Mouse (Mus musculus) midbrain, embryonic 10.5 days (tissue): ENCODE results near the gene Ube3c. TPM values are rescaled to one million over a fixed set of nuclear protein-coding genes. Genes with fewer than 3 reads are reported as not detected.
"Not testable (repeated sequence)": the region's sequence is repeated elsewhere in the genome, so short reads cannot be mapped to it uniquely, and the experiment has no call there.

ENCODE experiments used
- DNase-seq: peaks from one replicate; pipeline ENCODE4 v3.0.0-alpha.2; 2017; ENCODE audit warnings: low spot score
- H3K27ac ChIP-seq: fragments of 300-500 bp; sonication (generic); replicated peaks from 2 replicates; pipeline ENCODE4 v1.5.1; 2016; ENCODE audit warnings: mild to moderate bottlenecking
- H3K27me3 ChIP-seq: fragments of 300-500 bp; sonication (generic); 2 replicates; pipeline ENCODE4 v1.6.1; 2016; ENCODE audit warnings: low read depth, mild to moderate bottlenecking; ENCODE audit not compliant: poor library complexity, severe bottlenecking
- H3K36me3 ChIP-seq: fragments of 300-500 bp; sonication (generic); 2 replicates; pipeline ENCODE4 v1.6.1; 2016; ENCODE audit warnings: mild to moderate bottlenecking, moderate library complexity
- H3K4me1 ChIP-seq: fragments of 300-500 bp; sonication (generic); 2 replicates; pipeline ENCODE4 v1.6.1; 2016
- H3K4me3 ChIP-seq: fragments of 300-500 bp; sonication (generic); 2 replicates; pipeline ENCODE4 v1.5.1; 2016; ENCODE audit warnings: mild to moderate bottlenecking, moderate library complexity
- H3K9me3 ChIP-seq: fragments of 300-500 bp; sonication (generic); replicated peaks from 2 replicates; pipeline ENCODE4 v1.6.1; 2016; ENCODE audit warnings: mild to moderate bottlenecking
- WGBS: fragments of 180-500 bp; shearing (Covaris S2); methylation state at CpG from one replicate; pipeline ENCODE4 v1.1.7; 2016; 5-methylcytosine and 5-hydroxymethylcytosine counted together
- polyA plus RNA-seq: library from polyadenylated mRNA; unstranded; fragments of >200 nt; fragmentation: Nextera tagmentation; extraction: Ambion mirVana; gene quantifications from 2 replicates; pipeline ENCODE4 v1.2.1, GENCODE M21; 2016

Gene Ube3c
- polyA plus RNA-seq, result 16.1 and 20.8 TPM in 2 replicates

- no peaks in the 10 kb centered on the region for H3K27me3 ChIP-seq
- DNase-seq, result peak; percentile 99
- H3K4me1 ChIP-seq, result peaks cover 19% of the 10 kb centered on the region
- H3K4me3 ChIP-seq, result peak within 1 kb of the TSS; percentile 85
- WGBS, result under 1% methylated on average over 72 of the region's 72 CpGs
- H3K36me3 ChIP-seq, result peaks cover 28% of the 10 kb centered on the region
- peak within 1 kb of the TSS; percentile 92 for H3K27ac ChIP-seq
- H3K9me3 ChIP-seq, result no peaks in the 10 kb centered on the region
Measured at GRCm38 (mm10) chr5:29568848-29569377, at the start of gene Ube3c. Gene Ube3c (plus strand): TSS chr5:29569242.

GRCm38 (mm10) chr5:29560111-29560510 lies 8.9 kb upstream of the Ube3c start:
- Histone ChIP-seq H3K9me3 (no peaks in the 10 kb centered on the region), H3K27ac (no peak overlapping the region)

GRCm38 (mm10) chr5:29560667-29561066 lies 8.4 kb upstream of the Ube3c start:
- WGBS, result 81% methylated on average over 2 of the region's 2 CpGs
- Histone ChIP-seq H3K27ac (no peak overlapping the region), H3K27me3 (no peaks in the 10 kb centered on the region), H3K4me1 (no peaks in the 10 kb centered on the region), H3K4me3 (no peak overlapping the region), H3K9me3 (no peaks in the 10 kb centered on the region), H3K36me3 (no peaks in the 10 kb centered on the region)
- no peak for DNase-seq

More at GRCm38 (mm10) chr5:29560111-29560510, 8.9 kb upstream of the Ube3c start:
- no peaks in the 10 kb centered on the region for H3K27me3 ChIP-seq
- H3K4me3 ChIP-seq, result no peak overlapping the region
- no peak for DNase-seq
- H3K4me1 ChIP-seq, result no peaks in the 10 kb centered on the region
- no peaks in the 10 kb centered on the region for H3K36me3 ChIP-seq
- 85% methylated on average over 5 of the region's 5 CpGs for WGBS

- H3K9me3 ChIP-seq, result no peaks in the 10 kb centered on the region
- peak overlapping the region; percentile 85 for H3K4me3 ChIP-seq
- 2% methylated on average over 66 of the region's 67 CpGs for WGBS
Measured at GRCm38 (mm10) chr5:29569378-29570280, 587 bp downstream of the Ube3c start.

GRCm38 (mm10) chr5:29574286-29574685 lies 5.2 kb downstream of the Ube3c start:
- H3K27me3 ChIP-seq, H3K27ac ChIP-seq, DNase-seq, H3K4me3 ChIP-seq, H3K9me3 ChIP-seq: not testable (repeated sequence)
- peaks cover 19% of the 10 kb centered on the region for H3K4me1 ChIP-seq
- H3K36me3 ChIP-seq, result peaks cover 47% of the 10 kb centered on the region
- WGBS, result 93% methylated on average over 11 of the region's 11 CpGs

More at GRCm38 (mm10) chr5:29569378-29570280, 587 bp downstream of the Ube3c start:
- H3K36me3 ChIP-seq, result peaks cover 34% of the 10 kb centered on the region
- no peak for DNase-seq
- H3K27me3 ChIP-seq, result no peaks in the 10 kb centered on the region
- peak overlapping the region; percentile 92 for H3K27ac ChIP-seq
- H3K4me1 ChIP-seq, result peaks cover 19% of the 10 kb centered on the region

GRCm38 (mm10) chr5:29575085-29575484 lies 6.0 kb downstream of the Ube3c start:
- Histone ChIP-seq H3K9me3 (no peaks in the 10 kb centered on the region), H3K27me3 (no peaks in the 10 kb centered on the region), H3K27ac (no peak overlapping the region), H3K36me3 (peaks cover 47% of the 10 kb centered on the region), H3K4me1 (peaks cover 14% of the 10 kb centered on the region), H3K4me3 (no peak overlapping the region)
- 91% methylated on average over 2 of the region's 2 CpGs for WGBS
- no peak for DNase-seq

GRCm38 (mm10) chr5:29577795-29578631 lies 9.0 kb downstream of the Ube3c start:
- no peak for DNase-seq
- no peaks in the 10 kb centered on the region for H3K27me3 ChIP-seq
- no peak overlapping the region for H3K27ac ChIP-seq
- peaks cover 35% of the 10 kb centered on the region for H3K36me3 ChIP-seq
- H3K4me3 ChIP-seq, result no peak overlapping the region
- no peaks in the 10 kb centered on the region for H3K4me1 ChIP-seq
- H3K9me3 ChIP-seq, result no peaks in the 10 kb centered on the region
- WGBS, result 85% methylated on average over 4 of the region's 4 CpGs

- Histone ChIP-seq H3K27me3 (no peaks in the 10 kb centered on the region), H3K4me3 (no peak overlapping the region), H3K27ac (no peak overlapping the region), H3K4me1 (no peaks in the 10 kb centered on the region), H3K36me3 (peaks cover 20% of the 10 kb centered on the region), H3K9me3 (no peaks in the 10 kb centered on the region)
- WGBS, result 94% methylated on average over 2 of the region's 2 CpGs
- no peak for DNase-seq
Measured at GRCm38 (mm10) chr5:29583880-29584595, 15.0 kb downstream of the Ube3c start.

- H3K27ac ChIP-seq, H3K4me3 ChIP-seq, H3K4me1 ChIP-seq, DNase-seq, H3K27me3 ChIP-seq: not testable (repeated sequence)
- Histone ChIP-seq H3K9me3 (peaks cover 20% of the 10 kb centered on the region), H3K36me3 (peaks cover 91% of the 10 kb centered on the region)
- WGBS, result 99% methylated on average over 7 of the region's 7 CpGs
Measured at GRCm38 (mm10) chr5:29592161-29592560, 23.1 kb downstream of the Ube3c start.

GRCm38 (mm10) chr5:29606546-29606945 lies 37.5 kb downstream of the Ube3c start:
- H3K4me3 ChIP-seq, result no peak overlapping the region
- H3K27me3 ChIP-seq, result no peaks in the 10 kb centered on the region
- no peaks in the 10 kb centered on the region for H3K9me3 ChIP-seq
- H3K27ac ChIP-seq, result no peak overlapping the region
- no peak for DNase-seq
- 89% methylated on average over 2 of the region's 2 CpGs for WGBS
- no peaks in the 10 kb centered on the region for H3K4me1 ChIP-seq
- H3K36me3 ChIP-seq, result peaks cover 91% of the 10 kb centered on the region

- H3K9me3 ChIP-seq, result no peaks in the 10 kb centered on the region
- no peak overlapping the region for H3K27ac ChIP-seq
- no peaks in the 10 kb centered on the region for H3K4me1 ChIP-seq
- WGBS, result 90% methylated on average over 10 of the region's 10 CpGs
- H3K4me3 ChIP-seq, result no peak overlapping the region
- H3K36me3 ChIP-seq, result peaks cover 62% of the 10 kb centered on the region
- no peak for DNase-seq
- H3K27me3 ChIP-seq, result no peaks in the 10 kb centered on the region
Measured at GRCm38 (mm10) chr5:29625610-29626009, 56.6 kb downstream of the Ube3c start.

GRCm38 (mm10) chr5:29629941-29630340 lies 60.9 kb downstream of the Ube3c start:
- Histone ChIP-seq H3K27ac (no peak overlapping the region), H3K4me1 (no peaks in the 10 kb centered on the region), H3K27me3 (no peaks in the 10 kb centered on the region), H3K36me3 (peaks cover 65% of the 10 kb centered on the region), H3K4me3 (no peak overlapping the region), H3K9me3 (no peaks in the 10 kb centered on the region)
- DNase-seq, result no peak
- WGBS, result 95% methylated on average over 2 of the region's 2 CpGs
